Mouse (Mus musculus) layer of hippocampus, postnatal 25 days (tissue): ENCODE results near the gene Mroh2a. TPM values are rescaled to one million over a fixed set of nuclear protein-coding genes. Genes with fewer than 3 reads are reported as not detected.

ENCODE experiments used
- DNase-seq, 2 experiments: peaks; one replicate each; pipeline ENCODE4 v3.0.0; 2022; ENCODE audit warnings: mixed read lengths in 2 of 2, low spot score in 1 of 2; ENCODE audit errors: extremely low spot score in 1 of 2
- total RNA-seq, 2 experiments: library from RNA; stranded (reverse); gene quantifications; 2 replicates each; pipeline ENCODE4 v1.2.3; 2021

The Mroh2a gene
- total RNA-seq, 2 experiments from 2014 or later = 0.21 TPM; not detected in 1

DNA sequence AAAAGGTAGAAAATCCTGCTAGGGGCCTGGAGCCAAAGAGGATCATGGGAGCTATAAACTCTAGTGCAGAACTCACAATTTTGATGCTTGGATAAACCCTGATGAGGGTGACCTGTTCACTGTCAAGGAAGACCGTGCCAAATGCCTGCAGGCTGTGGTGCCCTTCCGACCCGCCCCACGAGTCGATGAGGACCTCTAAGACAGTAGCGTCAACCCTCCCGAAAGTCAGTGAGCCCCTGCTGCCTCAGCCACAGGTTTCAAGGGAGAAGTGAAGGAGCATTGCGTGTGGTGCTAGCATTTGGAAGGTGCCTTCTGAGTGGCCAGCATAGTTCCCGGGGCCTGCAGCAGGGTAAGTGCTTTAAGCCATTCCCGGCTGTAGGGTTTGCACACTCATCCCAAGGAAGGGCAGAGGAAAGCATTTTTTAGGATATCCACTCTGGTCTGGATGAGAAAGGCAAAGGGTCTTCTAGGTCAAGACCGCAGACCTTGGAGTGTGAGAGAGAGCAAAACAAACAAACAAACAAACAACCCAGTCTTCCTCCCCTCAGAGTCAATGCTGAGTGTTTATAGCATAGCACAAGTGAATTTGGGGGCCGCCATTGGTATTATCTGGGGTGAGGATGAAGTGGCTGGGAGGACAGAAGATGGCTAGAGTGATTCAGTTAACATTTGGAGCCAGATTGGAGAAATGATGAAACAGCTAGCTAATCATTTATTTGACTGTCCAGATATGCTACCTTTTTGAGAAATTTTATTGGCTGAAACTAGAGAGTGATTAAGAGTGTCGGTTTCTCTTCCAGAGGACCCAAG is 60.3 kb downstream of the Mroh2a start:
- DNase-seq = no peak

GRCm38 (mm10) chr1:88287697-88287980 is 60.9 kb downstream of the Mroh2a start:
- DNase-seq = peak in 1 of 2 experiments; percentile 79

DNA sequence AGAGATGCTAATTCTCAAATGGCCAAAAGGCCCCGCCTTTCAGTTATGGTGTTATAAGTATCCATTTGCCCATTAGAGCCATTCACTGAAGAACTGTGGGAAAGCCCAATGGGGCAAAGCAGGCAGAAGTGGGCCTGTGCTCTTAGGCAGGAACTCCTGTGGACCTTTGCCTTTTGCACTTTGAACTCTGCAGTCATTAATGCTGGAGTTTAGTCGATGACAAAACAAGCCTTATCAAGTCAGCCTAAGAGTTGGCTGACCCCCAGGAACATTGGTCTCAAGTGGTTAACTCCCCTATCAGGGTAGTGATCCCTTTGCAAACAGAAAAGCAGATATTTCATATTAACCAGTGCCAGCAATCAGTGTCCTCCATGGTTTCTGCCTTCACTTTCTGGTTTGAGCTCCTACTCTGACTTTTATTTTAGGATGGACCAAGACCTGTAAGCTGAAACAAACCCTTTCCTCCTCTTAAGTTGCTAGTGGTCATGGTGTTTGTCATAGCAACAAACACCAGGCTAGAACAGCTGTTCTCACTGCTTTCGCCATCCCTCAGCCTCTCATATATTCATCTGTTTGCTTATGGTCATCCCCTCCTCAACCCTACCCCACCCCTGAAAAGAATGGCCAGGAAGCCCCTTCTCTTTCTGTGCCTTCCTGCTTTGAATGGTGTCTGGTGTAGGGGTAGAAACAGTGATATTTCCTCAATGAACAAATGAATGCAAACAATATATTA is 61.4 kb downstream of the Mroh2a start:
- no peak for DNase-seq

- no peak for DNase-seq
These were observed 62.0 kb downstream of the Mroh2a start for GRCm38 (mm10) chr1:88288789-88289127.

DNA sequence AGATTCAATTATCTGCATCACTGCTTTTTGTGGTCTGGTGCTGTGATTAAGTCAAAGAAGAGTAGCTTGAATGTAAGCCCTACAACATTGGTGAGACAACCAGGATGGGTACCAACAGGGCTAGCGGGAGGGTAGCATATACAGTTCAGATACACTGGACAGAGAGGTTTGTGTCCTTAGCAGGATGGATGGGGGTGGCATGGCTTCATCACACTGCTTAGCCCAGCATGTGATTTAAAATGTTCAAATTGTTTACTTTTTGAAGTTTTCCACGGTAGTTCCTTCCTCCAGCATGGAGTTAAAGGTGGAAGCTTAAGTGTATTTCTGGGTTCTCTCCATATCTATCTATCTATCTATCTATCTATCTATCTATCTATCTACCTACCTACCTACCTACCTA is 62.4 kb downstream of the Mroh2a start:
- DNase-seq = no peak

- peak in 1 of 2 experiments; percentile 61 for DNase-seq
These were observed 63.1 kb downstream of the Mroh2a start for GRCm38 (mm10) chr1:88289917-88290316.

GRCm38 (mm10) chr1:88290511-88290910 is 63.7 kb downstream of the Mroh2a start:
- DNase-seq = no peak

DNA sequence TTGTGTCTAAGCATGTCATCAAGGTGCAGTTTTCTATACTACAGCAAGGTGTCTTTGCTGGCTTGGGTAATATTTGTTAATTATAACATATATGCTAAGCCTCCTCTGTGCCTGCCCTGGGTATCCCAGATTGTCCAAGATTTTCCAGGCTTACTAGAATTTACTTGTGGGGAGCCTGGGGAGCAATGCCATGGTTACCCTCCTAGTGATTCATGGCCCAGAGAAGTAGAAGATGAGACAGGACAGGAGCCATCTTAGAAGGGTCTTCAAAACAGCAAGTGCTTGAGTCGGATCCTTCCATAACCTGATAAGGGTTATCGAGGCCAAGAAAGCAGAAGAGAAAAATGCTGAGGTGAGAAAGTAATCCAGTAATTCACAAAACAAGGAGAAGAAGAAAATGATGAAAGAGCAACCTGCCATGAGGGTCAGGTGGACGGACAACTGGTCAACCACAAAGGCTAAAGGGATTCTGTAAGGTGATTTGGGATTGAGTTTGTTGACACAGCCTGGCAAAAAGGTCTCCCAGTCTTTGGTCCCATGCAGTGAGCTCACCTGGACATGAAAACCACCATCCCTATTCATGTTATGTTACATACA is 64.7 kb downstream of the Mroh2a start:
- no peak for DNase-seq

DNA sequence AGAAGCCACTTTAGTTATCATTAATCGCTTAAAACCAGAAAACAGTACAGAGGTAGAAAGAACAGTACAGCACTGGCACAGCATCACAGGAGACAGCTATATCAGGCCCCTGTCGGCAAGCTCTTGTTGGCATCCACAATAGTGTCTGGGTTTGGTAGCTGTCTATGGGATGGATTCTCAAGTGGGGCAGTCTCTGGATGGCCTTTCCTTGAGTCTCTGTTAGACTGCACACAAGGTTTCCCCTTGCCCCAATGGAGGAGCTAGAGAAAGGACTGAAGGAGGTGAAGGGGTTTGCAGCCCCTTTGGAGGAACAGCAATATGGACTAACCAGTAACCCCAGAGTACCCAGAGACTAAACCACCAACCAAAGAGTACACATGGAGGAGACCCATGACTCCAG is 65.3 kb downstream of the Mroh2a start:
- no peak for DNase-seq

- DNase-seq = no peak
These were observed 67.9 kb downstream of the Mroh2a start for GRCm38 (mm10) chr1:88294650-88295049.

GRCm38 (mm10) chr1:88296171-88296920 is 69.6 kb downstream of the Mroh2a start:
- no peak for DNase-seq

GRCm38 (mm10) chr1:88297480-88298258 is 70.9 kb downstream of the Mroh2a start:
- DNase-seq = no peak

GRCm38 (mm10) chr1:88298686-88299528 is 72.1 kb downstream of the Mroh2a start:
- DNase-seq = no peak

- no peak for DNase-seq
These were observed 72.8 kb downstream of the Mroh2a start for GRCm38 (mm10) chr1:88299529-88299945.

DNA sequence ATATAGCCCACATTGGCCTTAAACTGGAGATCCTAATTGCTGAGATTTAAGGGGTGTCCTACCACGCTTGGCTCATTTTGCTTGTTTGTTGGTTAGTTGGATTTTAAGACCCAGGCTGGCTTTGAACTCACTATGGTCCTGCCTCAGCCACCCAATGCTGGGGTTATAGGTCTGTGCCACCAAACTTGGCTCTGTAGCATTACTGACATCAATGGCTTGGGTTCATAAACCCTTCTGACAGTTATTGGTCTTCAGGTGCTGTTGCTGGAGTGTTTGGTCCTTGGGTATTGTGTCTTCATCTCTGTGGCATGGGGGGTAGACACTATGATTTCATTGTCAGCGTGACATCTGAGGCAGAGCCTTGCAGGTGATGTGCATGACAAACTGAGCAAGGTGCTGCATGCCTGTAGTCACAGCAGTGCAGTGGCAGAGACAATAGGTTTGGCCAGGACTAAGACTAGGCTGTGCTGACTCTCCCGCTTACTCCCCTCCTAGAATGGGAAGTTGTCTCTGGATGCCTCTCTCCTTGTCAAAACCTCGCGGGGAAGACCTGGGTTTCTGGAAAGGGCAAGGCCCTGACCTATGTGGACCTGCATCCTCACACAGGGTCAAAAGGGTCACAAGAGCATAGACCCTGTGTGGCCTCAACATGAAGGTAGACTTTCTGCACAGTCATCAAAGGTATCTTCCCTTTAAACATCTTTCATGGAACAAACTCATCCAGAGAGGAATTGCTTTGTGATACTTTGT is 73.7 kb downstream of the Mroh2a start:
- no peak for DNase-seq

GRCm38 (mm10) chr1:88301121-88302014 is 74.6 kb downstream of the Mroh2a start:
- no peak for DNase-seq

DNA sequence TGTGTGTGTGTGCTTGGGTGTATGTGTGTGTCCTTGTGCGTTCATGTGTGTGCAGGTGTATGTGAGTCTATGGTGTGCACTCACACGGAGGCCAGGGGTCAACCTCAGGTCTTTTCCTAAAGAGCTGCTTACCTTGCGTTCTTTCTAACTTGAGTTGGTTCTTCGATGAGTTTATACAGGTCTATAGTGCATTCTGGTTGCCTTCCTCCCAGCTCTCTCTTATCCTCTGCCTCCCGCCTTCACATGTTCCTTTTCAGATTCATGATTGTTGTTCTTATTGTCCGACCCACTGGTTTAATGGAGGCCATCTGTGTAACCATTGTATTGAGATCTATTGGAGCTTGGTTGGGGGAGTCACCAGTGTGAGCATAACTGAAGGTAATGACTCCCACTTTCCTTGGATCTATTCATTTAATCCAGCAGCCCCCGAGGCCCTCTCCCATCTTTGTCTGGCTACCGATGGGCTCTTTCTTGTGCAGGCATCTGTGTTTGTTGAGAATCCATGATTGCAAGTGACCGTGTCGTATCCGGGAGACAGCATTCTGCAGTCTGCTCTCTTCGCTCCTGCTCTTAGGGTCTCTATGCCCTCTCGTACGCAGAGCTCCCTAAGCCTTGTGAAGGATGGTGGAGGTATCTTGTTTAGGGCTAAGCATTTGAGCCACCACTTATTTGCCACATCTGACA is 75.4 kb downstream of the Mroh2a start:
- no peak for DNase-seq
